Mouse (Mus musculus) hindbrain, embryonic 14.5 days (tissue): Measurements from ENCODE around the gene Aicda. TPM values are rescaled to one million over a fixed set of nuclear protein-coding genes. Genes with fewer than 3 reads are reported as not detected.
A peak's percentile ranks its signal among the peaks of the same experiment; 100 is the strongest.

Experiments
- ATAC-seq: fragments of 200-750 bp; cut with Nextera tagmentation; 2 replicates; pipeline ENCODE4 v1.8.0; 2017; ENCODE audit warnings: moderate number of reproducible peaks, mild to moderate bottlenecking, moderate TSS enrichment, moderate library complexity; ENCODE audit not compliant: low FRiP score
- DNase-seq: peaks from one replicate; pipeline ENCODE4 v3.0.0-alpha.2; 2015; ENCODE audit warnings: low spot score
- H3K27ac ChIP-seq: fragments of 300-500 bp; sonication (generic); 2 replicates; pipeline ENCODE4 v1.5.1; 2014; ENCODE audit warnings: mild to moderate bottlenecking, moderate library complexity
- H3K27me3 ChIP-seq: fragments of 300-500 bp; sonication (generic); 2 replicates; pipeline ENCODE4 v1.6.1; 2014; ENCODE audit warnings: mild to moderate bottlenecking, low read length, mixed read lengths; ENCODE audit not compliant: control insufficient read depth, insufficient read depth
- H3K36me3 ChIP-seq: fragments of 300-500 bp; sonication (generic); replicated peaks from 2 replicates; pipeline ENCODE4 v1.6.1; 2014; ENCODE audit not compliant: control insufficient read depth, insufficient read depth
- H3K4me1 ChIP-seq: fragments of 300-500 bp; sonication (generic); replicated peaks from 2 replicates; pipeline ENCODE4 v1.6.1; 2014; ENCODE audit warnings: antibody characterized with exemption, low read length, mixed read lengths; ENCODE audit not compliant: control insufficient read depth, insufficient read depth
- H3K4me2 ChIP-seq: fragments of 300-500 bp; sonication (generic); replicated peaks from 2 replicates; pipeline ENCODE4 v1.6.1; 2014; ENCODE audit warnings: mild to moderate bottlenecking, moderate library complexity
- H3K4me3 ChIP-seq: fragments of 300-500 bp; sonication (generic); replicated peaks from 2 replicates; pipeline ENCODE4 v1.5.1; 2014; ENCODE audit warnings: mild to moderate bottlenecking, low read length
- H3K9ac ChIP-seq: fragments of 300-500 bp; sonication (generic); 2 replicates; pipeline ENCODE4 v1.6.1; 2014
- H3K9me3 ChIP-seq: fragments of 300-500 bp; sonication (generic); 2 replicates; pipeline ENCODE4 v1.6.1; 2016; ENCODE audit warnings: low read length; ENCODE audit not compliant: control insufficient read depth
- WGBS: fragments of 180-500 bp; shearing (Covaris S2); extraction: QIAGEN DNeasy Blood & Tissue Kit; methylation state at CpG from one replicate; pipeline ENCODE4 v1.1.7; 2014; 5-methylcytosine and 5-hydroxymethylcytosine counted together
- polyA plus RNA-seq: library from polyadenylated mRNA; unstranded; fragments of >200 nt; fragmentation: Nextera tagmentation; extraction: Ambion mirVana; gene quantifications from 2 replicates; pipeline ENCODE4 v1.2.1, GENCODE M21; 2014

The Aicda gene
- polyA plus RNA-seq, 1 experiment from 2014 or later, result 1.0 TPM

DNA sequence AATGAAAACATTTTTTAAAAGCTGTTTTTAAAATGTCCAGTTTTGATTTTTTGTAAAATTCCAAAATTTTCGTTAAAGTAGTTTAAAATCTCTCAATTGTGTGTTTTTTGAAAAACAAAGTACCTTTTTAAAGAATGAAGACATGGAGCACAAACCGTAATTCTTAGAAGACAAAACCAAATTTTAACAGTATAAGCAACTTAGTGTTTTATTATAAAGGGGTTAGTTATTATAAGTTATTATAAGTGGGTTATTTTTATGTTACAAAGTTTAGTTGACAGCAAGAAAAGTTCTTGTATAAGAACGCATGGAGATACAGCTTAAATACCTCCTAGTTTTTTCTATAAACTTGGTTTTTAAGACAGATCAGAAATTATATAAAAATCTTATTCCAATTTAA is 48.0 kb downstream of the Aicda start:
- 91% methylated on average over 3 of the region's 3 CpGs for WGBS
- Histone ChIP-seq H3K36me3 (no peaks in the 10 kb centered on the region), H3K9ac (no peak overlapping the region), H3K4me3 (peak overlapping the region; percentile 20; the same call in 1 of the 2 replicates), H3K4me1 (no peaks in the 10 kb centered on the region), H3K9me3 (no peaks in the 10 kb centered on the region), H3K4me2 (peak overlapping the region; percentile 55), H3K27me3 (no peaks in the 10 kb centered on the region), H3K27ac (no peak overlapping the region)
- ATAC-seq (no peak), DNase-seq (no peak)

DNA sequence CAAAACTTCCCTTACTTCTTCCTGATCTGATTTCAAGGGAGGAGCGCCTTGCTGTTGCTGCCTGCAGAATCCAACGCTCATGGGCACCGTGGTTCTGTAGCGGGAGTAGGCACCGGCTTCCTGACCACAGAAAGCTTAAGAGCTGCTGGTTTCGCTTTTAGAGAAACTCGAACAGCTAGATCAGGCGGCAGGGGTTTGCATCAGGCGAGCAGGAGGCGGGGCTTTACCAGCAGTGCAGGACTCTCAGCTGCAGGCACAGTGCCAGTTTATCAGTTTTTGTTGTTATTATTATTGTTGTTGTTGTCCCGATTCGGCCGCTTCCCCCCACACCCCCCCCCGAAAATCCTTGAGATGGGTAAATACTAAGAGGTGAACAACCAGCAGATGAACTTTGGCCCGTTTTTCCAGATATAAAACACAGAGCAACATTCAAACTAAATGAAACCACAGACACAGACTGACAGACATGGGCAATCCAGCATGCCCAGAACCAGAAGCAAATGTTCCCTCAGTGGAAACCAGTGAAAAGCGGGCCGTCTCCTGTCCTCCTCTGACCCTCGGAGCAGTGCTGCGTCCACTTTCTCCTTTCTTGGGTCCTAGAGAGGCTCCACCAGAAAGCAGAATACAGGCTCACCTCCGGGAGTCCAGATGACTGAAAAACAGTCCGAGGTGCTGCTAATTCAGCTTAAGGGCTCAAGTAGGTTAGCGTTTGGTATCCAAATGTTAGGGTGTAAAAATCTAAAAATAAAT is 48.8 kb downstream of the Aicda start, which contains the start of gene Apobec1:
Gene Apobec1 (minus strand): TSS at position 203 of the 750 bp plus-strand sequence.
- no peak within 1 kb of the TSS for H3K27ac ChIP-seq
- H3K27me3 ChIP-seq, result no peaks in the 10 kb centered on the region
- peak within 1 kb of the TSS; percentile 20 for H3K4me3 ChIP-seq
- 8% methylated on average over 22 of the region's 22 CpGs for WGBS
- ATAC-seq, result peak; percentile 60; the same call in 1 of the 2 replicates
- H3K9ac ChIP-seq, result peak within 1 kb of the TSS; percentile 49; the same call in 1 of the 2 replicates
- H3K4me2 ChIP-seq, result peak within 1 kb of the TSS; percentile 55
- DNase-seq, result peak; percentile 49
- H3K4me1 ChIP-seq, result no peaks in the 10 kb centered on the region
- no peaks in the 10 kb centered on the region for H3K36me3 ChIP-seq
- H3K9me3 ChIP-seq, result no peaks in the 10 kb centered on the region

DNA sequence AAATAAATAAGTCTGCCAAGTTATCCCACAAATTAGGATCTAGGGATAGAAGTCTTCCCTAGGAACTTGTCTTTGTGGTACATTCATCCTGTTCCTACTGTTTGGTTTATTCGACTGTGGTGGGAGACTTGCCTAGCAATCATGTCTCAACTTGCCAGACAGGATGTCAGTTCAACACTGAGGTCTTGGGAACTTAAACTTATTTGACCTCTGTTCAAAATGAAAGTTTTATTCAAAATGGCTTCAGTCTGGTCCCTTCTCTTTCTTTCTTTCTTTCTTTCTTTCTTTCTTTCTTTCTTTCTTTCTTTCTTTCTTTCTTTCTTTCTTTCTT is 49.4 kb downstream of the Aicda start:
- DNase-seq (no peak), ATAC-seq (no peak)
- H3K4me1 ChIP-seq, result no peaks in the 10 kb centered on the region
- 70% methylated on average over 1 of the region's 1 CpGs for WGBS
- H3K4me3 ChIP-seq, result no peak overlapping the region
- H3K27me3 ChIP-seq, result no peaks in the 10 kb centered on the region
- no peaks in the 10 kb centered on the region for H3K9me3 ChIP-seq
- no peaks in the 10 kb centered on the region for H3K36me3 ChIP-seq
- no peak overlapping the region for H3K9ac ChIP-seq
- H3K4me2 ChIP-seq, result peak overlapping the region; percentile 55
- H3K27ac ChIP-seq, result no peak overlapping the region

DNA sequence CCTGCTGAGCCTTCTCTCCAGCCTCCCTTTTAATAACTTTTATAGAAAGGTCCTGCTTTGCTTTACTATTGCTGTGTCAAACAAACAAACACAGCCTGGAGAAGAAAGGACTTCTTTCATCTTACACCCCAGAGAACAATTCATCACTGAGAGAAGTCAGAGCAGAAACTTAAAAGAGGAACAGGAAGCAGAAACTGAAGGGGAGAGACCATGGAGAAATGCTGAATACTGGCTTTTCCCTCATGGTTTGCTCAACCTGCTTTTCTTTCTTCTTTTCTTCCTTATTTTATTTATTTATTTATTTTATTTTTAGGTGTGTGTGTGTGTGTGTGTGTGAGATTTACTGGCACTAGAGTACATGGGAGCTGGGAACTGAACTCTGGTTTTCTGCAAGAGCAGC is 50.7 kb downstream of the Aicda start:
- H3K36me3 ChIP-seq, result no peaks in the 10 kb centered on the region
- ATAC-seq (no peak), DNase-seq (no peak)
- no peaks in the 10 kb centered on the region for H3K27me3 ChIP-seq
- H3K4me2 ChIP-seq, result no peak overlapping the region
- H3K4me3 ChIP-seq, result no peak overlapping the region
- no peak overlapping the region for H3K9ac ChIP-seq
- H3K9me3 ChIP-seq, result no peaks in the 10 kb centered on the region
- H3K4me1 ChIP-seq, result no peaks in the 10 kb centered on the region
- H3K27ac ChIP-seq, result no peak overlapping the region

DNA sequence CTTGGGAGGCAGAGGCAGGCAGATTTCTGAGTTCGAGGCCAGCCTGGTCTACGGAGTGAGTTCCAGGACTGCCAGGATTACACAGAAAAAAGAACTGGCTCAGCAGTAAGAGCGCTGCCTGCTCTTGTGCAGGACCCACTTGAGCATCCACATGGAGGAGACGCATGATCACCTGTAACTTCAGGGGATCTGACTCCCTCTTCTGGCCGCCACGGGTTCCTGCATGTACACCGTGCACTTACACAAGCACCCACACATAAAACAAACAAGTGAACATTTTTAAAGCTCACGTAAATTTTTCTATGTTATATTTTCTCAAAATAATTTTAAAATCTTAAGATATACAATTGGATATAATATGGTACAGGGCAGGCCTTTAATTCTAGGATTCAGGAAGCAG is 51.9 kb downstream of the Aicda start:
- H3K27me3 ChIP-seq, result no peaks in the 10 kb centered on the region
- no peak for ATAC-seq
- no peak overlapping the region for H3K27ac ChIP-seq
- no peak overlapping the region for H3K9ac ChIP-seq
- WGBS, result 94% methylated on average over 8 of the region's 8 CpGs
- no peaks in the 10 kb centered on the region for H3K9me3 ChIP-seq
- no peaks in the 10 kb centered on the region for H3K36me3 ChIP-seq
- no peak overlapping the region for H3K4me2 ChIP-seq
- no peak overlapping the region for H3K4me3 ChIP-seq
- H3K4me1 ChIP-seq, result no peaks in the 10 kb centered on the region
- DNase-seq, result no peak

DNA sequence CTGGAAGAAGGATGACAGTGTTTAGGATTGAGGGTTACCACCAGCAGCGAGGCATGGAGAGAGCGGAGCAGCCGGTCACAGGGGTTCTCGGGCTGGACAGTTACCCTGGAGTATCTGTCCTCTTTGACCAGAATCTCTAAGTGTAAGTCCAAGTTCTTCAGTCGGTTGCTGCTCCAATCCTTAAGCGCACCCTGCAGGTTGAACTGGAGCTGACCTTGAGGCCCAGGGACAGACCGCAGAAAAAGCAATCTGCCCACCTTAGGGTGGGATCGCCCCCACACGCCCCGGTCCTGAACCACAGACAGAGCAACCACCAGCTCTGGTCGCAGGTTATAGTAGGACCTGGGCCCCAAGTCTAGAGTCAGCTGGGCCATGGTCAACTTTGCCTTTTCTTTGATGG is 53.1 kb downstream of the Aicda start:
- ATAC-seq (no peak), DNase-seq (no peak)
- H3K4me2 ChIP-seq, result no peak overlapping the region
- no peaks in the 10 kb centered on the region for H3K27me3 ChIP-seq
- no peak overlapping the region for H3K27ac ChIP-seq
- no peaks in the 10 kb centered on the region for H3K9me3 ChIP-seq
- no peak overlapping the region for H3K4me3 ChIP-seq
- WGBS, result 97% methylated on average over 11 of the region's 11 CpGs
- H3K36me3 ChIP-seq, result no peaks in the 10 kb centered on the region
- H3K9ac ChIP-seq, result no peak overlapping the region
- no peaks in the 10 kb centered on the region for H3K4me1 ChIP-seq

DNA sequence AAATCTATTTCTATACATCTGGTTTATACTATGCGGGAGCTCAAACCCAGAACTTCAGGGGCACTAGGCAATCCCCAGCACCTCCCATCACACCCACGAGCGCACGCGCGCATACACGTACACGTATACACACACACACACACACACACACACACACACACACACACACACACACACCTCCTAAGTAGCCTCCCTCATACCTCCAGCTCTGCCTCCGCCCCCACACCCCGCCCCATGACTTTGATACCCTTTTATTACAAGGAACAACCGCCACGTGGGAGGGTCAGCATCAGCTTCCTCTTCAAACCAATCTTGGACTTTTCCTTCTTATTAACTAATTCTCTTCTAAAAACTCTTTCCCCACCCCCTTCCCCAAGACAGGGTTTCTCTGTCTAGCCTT is 54.1 kb downstream of the Aicda start:
- no peak overlapping the region for H3K4me2 ChIP-seq
- no peaks in the 10 kb centered on the region for H3K36me3 ChIP-seq
- ATAC-seq, result no peak
- no peaks in the 10 kb centered on the region for H3K27me3 ChIP-seq
- H3K9ac ChIP-seq, result no peak overlapping the region
- no peak for DNase-seq
- WGBS, result 96% methylated on average over 12 of the region's 12 CpGs
- H3K4me1 ChIP-seq, result no peaks in the 10 kb centered on the region
- H3K27ac ChIP-seq, result no peak overlapping the region
- no peak overlapping the region for H3K4me3 ChIP-seq
- H3K9me3 ChIP-seq, result no peaks in the 10 kb centered on the region

DNA sequence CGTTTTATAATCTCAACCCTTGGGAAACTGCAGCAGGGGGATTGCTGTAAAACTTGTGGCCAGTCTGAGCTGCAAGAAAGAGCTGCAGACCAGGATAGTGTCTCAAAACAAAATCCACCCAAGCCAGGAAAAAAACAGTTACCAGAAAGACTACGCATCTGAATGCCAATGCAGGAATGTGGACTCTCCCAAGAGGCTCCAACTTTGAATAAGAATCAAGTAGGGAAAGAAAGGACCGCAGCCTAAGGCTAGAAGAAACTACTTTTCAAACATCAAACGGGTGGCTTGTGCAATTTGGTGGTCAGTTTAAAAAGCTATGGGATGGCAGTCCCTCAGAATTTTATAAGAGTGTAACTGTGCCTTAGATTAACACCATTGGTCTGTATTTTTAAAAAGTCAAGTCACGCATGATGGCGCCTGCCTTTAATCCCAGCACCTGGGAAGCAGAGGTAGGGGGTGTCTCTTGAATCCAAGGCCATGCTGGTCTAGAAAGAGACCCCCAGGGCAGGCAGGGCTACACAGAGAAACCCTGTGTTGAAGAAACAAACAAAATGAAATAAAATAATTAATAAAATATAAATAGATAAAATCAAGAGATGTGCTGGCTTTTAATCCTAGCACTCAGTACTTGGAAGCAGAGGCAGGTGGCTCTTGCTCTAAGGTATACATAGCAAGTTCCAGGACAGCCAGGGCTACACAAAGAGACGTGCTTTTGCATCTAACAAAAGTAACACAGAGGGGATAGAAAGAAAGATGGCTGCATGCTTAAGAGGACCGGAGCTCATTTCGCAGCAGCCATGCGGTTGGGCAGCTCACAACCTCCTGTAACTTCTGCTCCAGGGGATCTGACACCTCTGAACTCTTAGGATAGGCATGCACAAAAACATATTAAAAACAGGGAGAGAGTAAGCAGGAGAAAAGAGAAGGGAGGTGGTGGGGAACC is 55.1 kb downstream of the Aicda start:
- H3K4me2 ChIP-seq, result no peak overlapping the region
- H3K9ac ChIP-seq, result no peak overlapping the region
- no peak overlapping the region for H3K27ac ChIP-seq
- no peaks in the 10 kb centered on the region for H3K27me3 ChIP-seq
- WGBS, result 72% methylated on average over 10 of the region's 10 CpGs
- no peaks in the 10 kb centered on the region for H3K4me1 ChIP-seq
- H3K9me3 ChIP-seq, result no peaks in the 10 kb centered on the region
- ATAC-seq (no peak), DNase-seq (no peak)
- H3K36me3 ChIP-seq, result no peaks in the 10 kb centered on the region
- no peak overlapping the region for H3K4me3 ChIP-seq

DNA sequence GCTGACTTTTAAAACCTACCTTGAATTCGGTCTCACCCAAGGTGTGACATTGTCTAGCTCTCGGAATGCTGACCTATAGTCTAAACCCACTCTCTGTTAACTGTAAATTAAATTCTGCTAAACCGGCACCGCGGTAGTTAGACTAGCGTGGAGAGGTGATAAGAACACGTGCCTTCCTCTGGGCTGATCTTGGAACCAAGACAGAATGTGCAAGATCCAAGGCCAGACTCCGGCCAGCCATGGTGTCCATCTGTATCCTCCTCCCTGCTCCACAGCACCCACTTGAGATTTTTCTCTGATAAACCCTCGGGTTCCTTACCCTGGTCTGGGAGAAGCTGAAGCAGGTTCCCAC is 55.8 kb downstream of the Aicda start:
- Histone ChIP-seq H3K27ac (no peak overlapping the region), H3K4me2 (no peak overlapping the region), H3K4me3 (no peak overlapping the region), H3K27me3 (no peaks in the 10 kb centered on the region), H3K9me3 (no peaks in the 10 kb centered on the region), H3K4me1 (no peaks in the 10 kb centered on the region), H3K9ac (no peak overlapping the region), H3K36me3 (no peaks in the 10 kb centered on the region)
- DNase-seq, result no peak
- no peak for ATAC-seq
- 83% methylated on average over 9 of the region's 9 CpGs for WGBS
